Mouse (Mus musculus) lung, adult 2 months (tissue): ENCODE data around the gene Klhl31. TPM values are rescaled to one million over a fixed set of nuclear protein-coding genes. Genes with fewer than 3 reads are reported as not detected.

Source experiments
- DNase-seq: peaks from one replicate; pipeline ENCODE4 v3.0.0; 2022
- H3K4me1 ChIP-seq: fragments of 200-500 bp; 2 replicates; pipeline ENCODE4 v1.6.1; 2011; ENCODE audit warnings: low read length; ENCODE audit not compliant: control insufficient read depth, insufficient read depth
- H3K4me3 ChIP-seq: fragments of 200-500 bp; replicated peaks from 2 replicates; pipeline ENCODE3; 2011; ENCODE audit warnings: low read depth, mild to moderate bottlenecking, control low read depth, low read length; ENCODE audit errors: extremely low read depth
- CTCF ChIP-seq: fragments of 200-500 bp; IDR thresholded peaks from 2 replicates; pipeline ENCODE4 v1.5.1; 2011; ENCODE audit warnings: mild to moderate bottlenecking, low read length, control low read depth; ENCODE audit not compliant: insufficient read depth
- POLR2A ChIP-seq: fragments of 200-500 bp; IDR thresholded peaks from 2 replicates; pipeline ENCODE4 v1.6.1; 2011; ENCODE audit warnings: low read depth, mild to moderate bottlenecking, control low read depth, low read length, borderline replicate concordance; ENCODE audit errors: extremely low read depth
- WGBS: fragments of 180-500 bp; shearing (Covaris S2); methylation state at CpG from one replicate; pipeline ENCODE4 v1.1.7; 2018; 5-methylcytosine and 5-hydroxymethylcytosine counted together
- polyA plus RNA-seq: library from polyadenylated mRNA; depleted of rRNA; stranded (reverse); fragments of >200 nt; gene quantifications from 2 replicates; pipeline ENCODE4 v1.2.3, GENCODE M21; 2012

Klhl31 gene
- polyA plus RNA-seq, 1 experiment = 2.5 TPM

DNA sequence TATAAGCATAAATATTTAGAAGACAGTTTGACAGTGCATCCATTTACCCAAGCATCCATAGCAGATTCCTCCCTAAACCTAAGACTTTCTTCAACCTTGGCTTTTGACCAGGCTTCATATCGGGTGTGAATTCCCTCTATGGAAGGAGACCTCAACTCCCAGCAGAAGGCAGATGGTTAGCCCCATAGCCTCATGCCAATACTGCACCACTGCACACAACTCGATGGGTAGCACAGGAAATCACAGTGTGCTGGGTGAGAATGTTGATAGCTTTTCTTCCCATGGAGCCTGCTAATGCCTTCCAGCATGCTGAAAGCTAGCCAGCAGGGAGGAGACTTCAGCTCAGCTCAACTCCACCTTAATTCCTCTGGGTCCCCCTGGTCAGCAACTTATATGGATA is 8.9 kb downstream of the Klhl31 start:
- no peak overlapping the region for H3K4me3 ChIP-seq
- DNase-seq = no peak
- no peaks in the 10 kb centered on the region for H3K4me1 ChIP-seq
- 51% methylated on average over 2 of the region's 2 CpGs for WGBS
- TF ChIP-seq CTCF = no peak
- TF ChIP-seq POLR2A = no peak

DNA sequence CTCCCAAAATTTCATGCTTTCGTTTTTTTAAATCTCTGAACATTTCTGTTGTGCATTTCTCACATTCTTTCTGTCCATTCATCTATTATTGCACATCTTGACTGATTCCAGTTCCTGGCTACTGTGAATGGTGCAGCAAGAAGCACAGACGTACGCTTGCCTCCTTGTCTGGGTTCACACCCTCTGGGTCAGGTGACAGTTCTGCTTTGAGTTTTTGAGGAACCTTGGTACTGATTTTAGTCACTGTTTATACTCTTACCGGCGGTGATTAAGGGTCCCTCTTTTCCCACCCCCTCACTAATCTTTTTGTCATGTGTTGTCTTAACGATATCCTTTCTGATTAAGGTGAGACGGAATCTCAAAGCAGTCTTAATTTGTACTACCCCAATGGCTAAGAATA is 15.5 kb downstream of the Klhl31 start:
- WGBS = 42% methylated on average over 7 of the region's 7 CpGs
- Histone ChIP-seq H3K4me3 (no peak overlapping the region), H3K4me1 (peaks cover 5% of the 10 kb centered on the region; the same call in 1 of the 2 replicates)
- no peak for DNase-seq
- TF ChIP-seq CTCF (no peak), POLR2A (no peak)

DNA sequence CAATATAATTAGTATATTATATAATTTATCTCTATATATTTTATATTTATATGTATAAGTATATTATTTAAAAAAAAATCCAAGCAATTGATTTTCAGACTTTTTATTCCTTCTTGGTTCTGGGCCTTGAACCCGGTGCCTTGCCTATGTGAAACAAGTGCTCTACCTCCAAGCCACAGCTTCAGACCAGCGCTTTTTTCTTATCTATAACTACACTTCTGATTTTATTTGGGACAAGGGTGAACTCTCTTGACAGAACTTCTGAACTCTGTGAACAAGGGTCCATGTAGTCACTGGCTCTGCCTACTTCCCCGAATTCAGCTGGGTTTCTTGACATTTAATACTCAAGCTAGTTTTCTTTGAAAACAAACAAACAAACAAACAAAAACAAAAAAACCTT is 17.6 kb downstream of the Klhl31 start:
- H3K4me3 ChIP-seq = no peak overlapping the region
- WGBS = 79% methylated on average over 3 of the region's 3 CpGs
- H3K4me1 ChIP-seq = peaks cover 5% of the 10 kb centered on the region; the same call in 1 of the 2 replicates
- TF ChIP-seq POLR2A = no peak
- no peak for DNase-seq

DNA sequence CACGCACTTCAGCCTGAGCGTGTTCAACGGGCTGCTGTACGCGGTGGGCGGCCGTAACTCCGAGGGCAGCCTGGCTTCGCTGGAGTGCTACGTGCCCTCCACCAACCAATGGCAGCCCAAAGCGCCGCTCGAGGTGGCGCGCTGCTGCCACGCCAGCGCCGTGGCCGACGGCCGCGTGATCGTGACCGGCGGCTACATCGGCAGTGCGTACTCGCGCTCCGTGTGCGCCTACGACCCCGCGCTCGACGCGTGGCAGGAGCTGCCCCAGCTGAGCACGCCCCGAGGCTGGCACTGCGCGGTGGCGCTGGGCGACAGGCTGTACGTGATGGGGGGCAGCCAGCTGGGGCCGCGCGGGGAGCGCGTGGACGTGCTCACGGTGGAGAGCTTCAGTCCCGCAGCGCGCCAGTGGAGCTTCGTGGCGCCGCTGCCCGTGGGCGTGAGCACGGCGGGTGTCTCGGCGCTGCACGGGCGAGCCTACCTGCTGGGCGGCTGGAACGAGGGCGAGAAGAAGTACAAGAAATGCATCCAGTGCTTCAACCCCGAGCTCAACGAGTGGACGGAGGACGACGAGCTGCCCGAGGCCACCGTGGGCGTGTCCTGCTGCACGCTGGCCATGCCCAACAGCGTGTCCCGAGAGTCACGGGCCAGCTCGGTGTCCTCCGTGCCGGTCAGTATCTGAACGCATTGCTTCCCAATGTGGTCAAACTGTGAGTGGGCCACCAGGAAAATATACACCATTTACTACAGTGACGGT is 19.1 kb downstream of the Klhl31 start:
- TF ChIP-seq POLR2A = no peak
- TF ChIP-seq CTCF = no peak
- Histone ChIP-seq H3K4me1 (peaks cover 5% of the 10 kb centered on the region; the same call in 1 of the 2 replicates), H3K4me3 (peak overlapping the region; percentile 62)
- DNase-seq = peak; percentile 50
- WGBS = 2% methylated on average over 85 of the region's 85 CpGs

DNA sequence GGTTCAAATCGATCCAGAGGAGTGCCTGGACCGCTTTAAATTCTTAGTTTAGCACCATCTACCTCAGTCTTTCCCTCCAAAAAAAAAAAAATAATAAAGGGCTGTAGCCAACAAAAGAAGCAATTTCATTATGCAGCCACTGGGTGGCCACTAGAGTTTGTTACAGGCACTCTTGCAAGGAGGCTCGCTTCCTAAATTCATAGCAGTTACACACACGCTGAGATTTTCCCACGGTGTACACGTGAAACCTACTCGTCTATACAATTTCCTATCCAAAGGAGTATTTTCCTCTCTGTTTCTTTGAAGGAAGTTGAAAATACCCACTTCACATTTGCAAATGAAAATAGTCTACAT is 19.6 kb downstream of the Klhl31 start:
- TF ChIP-seq CTCF (no peak), POLR2A (no peak)
- under 1% methylated on average over 7 of the region's 7 CpGs for WGBS
- peak overlapping the region; percentile 62 for H3K4me3 ChIP-seq
- H3K4me1 ChIP-seq = peaks cover 5% of the 10 kb centered on the region; the same call in 1 of the 2 replicates
- no peak for DNase-seq

DNA sequence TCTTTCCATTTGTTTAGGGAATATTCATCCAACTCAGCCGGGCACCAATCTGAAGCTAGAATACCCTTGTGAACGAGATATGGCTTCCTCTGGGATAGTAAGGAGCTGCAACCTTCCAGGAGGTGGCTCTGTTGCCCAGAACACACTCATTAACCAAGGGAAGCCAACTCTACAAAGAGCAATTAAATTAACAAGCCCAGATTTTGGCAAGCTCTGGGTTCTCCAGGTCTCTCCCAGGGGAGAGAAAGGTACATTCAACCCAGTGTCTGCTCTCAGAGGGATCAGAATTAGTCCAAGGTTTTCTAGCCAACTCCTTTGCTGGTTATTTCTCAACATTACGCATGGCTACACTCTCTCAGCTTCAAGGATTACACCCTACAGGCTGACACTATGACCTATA is 26.6 kb downstream of the Klhl31 start:
- no peak for TF ChIP-seq CTCF
- no peak for TF ChIP-seq POLR2A
- H3K4me3 ChIP-seq = no peak overlapping the region
- DNase-seq = no peak
- 41% methylated on average over 3 of the region's 3 CpGs for WGBS
- H3K4me1 ChIP-seq = no peaks in the 10 kb centered on the region

DNA sequence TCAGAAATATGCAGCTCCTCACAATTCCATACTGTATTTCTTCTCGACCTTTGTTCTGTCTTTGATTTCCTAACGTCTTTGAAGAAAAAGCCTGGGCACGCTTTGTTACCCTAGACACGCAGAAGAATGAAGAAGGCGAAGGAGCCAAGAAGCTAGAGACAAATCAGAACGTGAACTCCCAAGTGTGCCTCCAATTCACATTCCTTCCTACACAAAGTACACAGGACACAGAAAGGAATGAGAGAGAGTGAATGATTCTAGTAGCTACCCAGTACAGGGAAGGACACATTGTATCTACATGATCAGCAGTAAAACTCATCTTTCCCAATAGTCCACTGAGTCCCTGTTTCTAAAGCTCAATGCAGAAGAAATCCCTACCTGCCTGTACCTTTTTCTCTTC is 33.8 kb downstream of the Klhl31 start:
- DNase-seq = no peak
- WGBS = 64% methylated on average over 6 of the region's 6 CpGs
- Histone ChIP-seq H3K4me1 (no peaks in the 10 kb centered on the region), H3K4me3 (no peak overlapping the region)
- TF ChIP-seq POLR2A (no peak), CTCF (no peak)

DNA sequence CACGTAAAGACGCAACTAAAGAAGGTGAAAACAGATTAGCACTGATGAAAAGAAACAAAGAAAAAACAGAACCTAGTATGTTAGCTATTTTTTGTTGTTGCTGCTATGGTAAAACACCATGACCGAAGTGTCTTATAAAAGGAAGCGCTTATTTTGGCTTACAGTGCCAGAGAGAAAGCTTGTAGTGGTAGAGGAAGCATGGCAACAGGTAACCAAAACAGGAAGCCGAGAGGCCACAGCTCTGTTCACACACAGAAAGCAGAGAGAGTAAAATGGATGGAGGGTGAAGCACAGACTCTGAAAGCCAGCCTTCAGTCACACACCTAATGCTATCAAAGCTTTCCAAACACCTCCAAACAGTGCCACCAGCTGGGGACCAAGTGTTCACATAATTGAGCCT is 34.7 kb downstream of the Klhl31 start:
- 78% methylated on average over 5 of the region's 5 CpGs for WGBS
- Histone ChIP-seq H3K4me1 (no peaks in the 10 kb centered on the region), H3K4me3 (no peak overlapping the region)
- no peak for DNase-seq
- no peak for TF ChIP-seq POLR2A
- no peak for TF ChIP-seq CTCF

DNA sequence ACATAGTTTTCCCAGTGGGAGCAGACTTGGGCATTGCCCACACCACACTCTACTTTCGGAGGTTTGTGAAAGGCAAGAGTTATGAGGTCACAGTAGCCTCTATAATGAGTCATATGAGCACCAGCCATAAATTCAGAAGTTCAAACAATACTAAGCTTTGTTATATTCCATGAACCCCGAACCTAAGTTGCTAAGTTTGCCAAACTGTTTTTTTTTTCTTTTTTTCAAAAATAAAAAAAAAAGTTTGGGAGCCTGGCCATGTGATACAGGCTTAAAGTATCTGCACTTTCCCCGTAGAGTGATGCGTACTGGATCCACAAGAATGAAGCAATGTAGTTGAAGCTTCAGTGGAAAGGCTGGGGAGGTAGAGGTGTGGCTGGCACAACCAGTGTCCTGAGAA is 36.9 kb downstream of the Klhl31 start:
- no peak for DNase-seq
- H3K4me3 ChIP-seq = no peak overlapping the region
- 83% methylated on average over 4 of the region's 4 CpGs for WGBS
- H3K4me1 ChIP-seq = no peaks in the 10 kb centered on the region
- no peak for TF ChIP-seq POLR2A
- no peak for TF ChIP-seq CTCF

DNA sequence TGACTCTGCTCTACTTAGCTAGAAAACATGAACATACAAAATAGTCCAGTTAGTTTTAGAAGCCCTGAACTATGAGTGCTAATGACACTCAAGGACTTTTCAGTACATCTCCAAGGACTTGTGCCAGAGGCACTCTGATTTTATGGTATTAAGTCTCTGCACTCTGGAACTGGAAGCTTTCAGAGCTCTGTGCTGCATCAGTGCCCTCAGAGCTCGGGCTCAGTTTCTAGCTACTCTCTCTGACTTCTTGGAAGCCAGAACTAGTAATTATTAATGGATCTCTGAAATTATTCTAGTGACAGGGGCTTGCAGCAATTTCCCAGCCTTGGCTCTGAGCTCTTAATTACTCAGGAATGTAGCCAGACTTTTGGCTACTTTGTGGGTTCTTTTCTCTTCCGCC is 37.7 kb downstream of the Klhl31 start:
- DNase-seq = no peak
- 73% methylated on average over 2 of the region's 2 CpGs for WGBS
- TF ChIP-seq POLR2A = no peak
- no peak for TF ChIP-seq CTCF
- Histone ChIP-seq H3K4me1 (no peaks in the 10 kb centered on the region), H3K4me3 (no peak overlapping the region)

DNA sequence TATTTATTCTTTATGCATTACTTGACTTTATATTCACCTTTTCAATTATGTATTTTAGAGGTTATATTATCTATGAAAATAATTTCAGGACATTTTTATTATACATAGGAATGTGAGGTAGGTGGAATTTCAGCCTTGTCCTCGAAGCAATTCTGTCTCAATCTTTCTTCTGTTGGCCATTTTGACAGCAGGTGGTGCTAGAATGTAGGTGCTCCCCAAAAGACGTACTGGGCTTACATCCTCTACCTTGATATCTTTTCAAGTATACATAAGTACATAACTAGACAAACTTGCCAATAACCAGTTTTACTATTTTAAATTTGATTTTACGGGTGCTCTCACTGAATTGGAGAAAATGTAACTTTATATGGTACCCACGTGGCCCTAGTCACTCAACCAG is 48.6 kb downstream of the Klhl31 start:
- no peak for DNase-seq
- 63% methylated on average over 4 of the region's 4 CpGs for WGBS
- no peak overlapping the region for H3K4me3 ChIP-seq
- H3K4me1 ChIP-seq = no peaks in the 10 kb centered on the region; the same call in 1 of the 2 replicates
- TF ChIP-seq POLR2A (no peak), CTCF (no peak)
